Mouse (Mus musculus) layer of hippocampus, postnatal 14 days (tissue): ENCODE measurements at regions not wholly inside any gene's neighbourhood (a gene's known extent, or its start where the extent isn't known, plus 50 kb on each side); places are given as distances from the start of the nearest gene placed in this dataset.
"Not testable (repeated sequence)": the region's sequence is repeated elsewhere in the genome, so short reads cannot be mapped to it uniquely, and the experiment has no call there.

ENCODE experiments used
- DNase-seq, 2 experiments: peaks; one replicate each; pipeline ENCODE4 v3.0.0; 2021 to 2022; ENCODE audit warnings: low spot score in 2 of 2, mixed read lengths in 1 of 2

DNA sequence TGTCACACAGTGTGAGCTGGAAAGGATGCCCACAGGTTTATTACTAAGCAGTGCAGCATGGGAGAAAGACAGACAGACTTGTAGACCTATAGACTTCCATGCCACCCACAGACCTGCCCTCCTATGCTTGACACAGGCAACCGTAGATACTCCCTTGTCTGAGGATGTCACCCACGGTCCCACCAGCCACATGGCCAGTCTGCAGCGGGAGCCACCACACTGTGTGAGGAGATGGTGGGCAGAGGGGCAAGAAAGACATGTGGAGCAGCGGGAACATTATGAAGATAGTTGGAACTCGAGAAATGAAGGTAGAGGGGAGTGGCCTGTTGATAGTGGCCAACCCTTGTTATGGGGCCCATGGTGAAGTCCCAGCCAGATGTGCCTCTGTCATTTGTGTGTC lies 244.0 kb upstream of the Tusc1 start:
- DNase-seq, result no peak

DNA sequence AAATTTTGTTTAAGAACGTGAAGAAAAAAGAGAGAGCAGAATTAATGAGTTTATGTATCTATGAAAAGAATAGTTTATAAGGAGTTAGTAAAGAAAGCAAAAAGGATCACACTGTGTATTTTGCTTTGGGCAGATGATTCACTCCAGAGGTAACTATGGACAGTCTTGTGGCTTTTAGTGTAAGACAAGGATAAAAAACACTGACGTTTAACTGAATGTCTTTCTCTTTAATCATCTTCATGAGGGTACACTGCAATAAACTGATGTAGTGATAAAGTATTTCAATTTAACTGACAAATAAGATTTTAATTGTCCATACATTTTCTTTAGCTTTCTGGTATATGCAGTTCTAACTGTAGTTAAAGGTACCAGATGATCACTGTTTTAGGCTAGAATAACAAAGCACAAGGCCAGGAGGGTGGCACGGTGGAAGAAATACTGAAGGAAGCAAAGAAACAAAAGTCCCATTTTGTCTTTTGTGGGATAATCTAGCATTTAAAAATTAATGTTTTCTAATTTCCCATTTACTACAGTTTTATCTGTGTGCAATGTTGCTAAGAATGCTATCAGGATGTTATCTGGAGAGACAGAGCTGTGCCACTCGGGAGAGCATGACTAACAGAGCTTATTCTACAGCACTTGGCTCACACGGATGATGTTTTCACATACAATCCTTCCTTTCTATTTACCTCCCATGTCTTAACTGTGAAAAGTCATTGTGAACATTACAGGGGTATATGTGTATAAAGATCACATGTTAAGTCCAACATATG lies 232.4 kb upstream of the Tusc1 start:
- DNase-seq, result no peak

DNA sequence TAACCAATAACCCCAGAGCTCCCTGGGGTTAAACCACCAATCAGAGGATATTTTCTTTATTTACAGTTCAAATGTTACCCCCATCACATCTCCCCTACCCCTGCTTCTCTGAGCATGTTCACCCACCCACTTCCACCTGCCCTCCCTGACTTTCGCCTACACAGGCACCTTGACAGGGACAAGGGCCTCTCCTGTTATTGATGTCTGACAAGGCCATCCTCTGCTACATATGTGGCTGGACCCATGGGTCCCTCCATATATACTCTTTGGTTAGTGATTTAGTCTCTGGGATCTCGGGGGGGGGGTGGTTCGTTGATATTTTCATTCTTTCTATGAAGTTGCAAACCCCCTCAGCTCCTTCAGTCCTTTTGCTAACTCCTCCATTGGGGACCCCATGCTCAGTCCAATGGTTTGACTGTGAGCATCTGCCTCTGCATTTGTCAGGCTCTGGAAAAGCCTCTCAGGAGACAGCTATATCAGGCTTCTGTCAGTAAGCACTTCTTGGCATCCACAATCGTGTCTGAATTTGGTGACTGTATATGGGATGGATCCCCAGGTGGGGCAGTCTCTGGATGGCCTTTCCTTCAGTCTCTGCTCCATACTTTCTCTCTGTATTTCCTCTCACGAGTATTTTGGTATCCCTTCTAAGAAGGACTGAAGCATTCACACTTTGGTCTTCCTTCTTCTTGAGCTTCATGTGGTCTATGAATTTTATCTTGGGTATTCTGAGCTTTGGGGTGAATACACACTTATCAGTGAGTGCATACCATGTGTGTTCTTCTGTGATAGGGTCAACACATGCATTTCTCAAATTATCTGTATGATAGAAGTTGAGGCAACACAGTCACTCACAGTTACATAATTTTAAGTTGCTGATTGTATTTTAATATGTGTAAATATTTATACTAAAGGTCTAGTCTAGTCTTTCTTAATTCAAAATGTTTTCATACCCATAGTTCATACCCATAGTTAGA lies 220.8 kb upstream of the Tusc1 start:
- DNase-seq, result no peak

DNA sequence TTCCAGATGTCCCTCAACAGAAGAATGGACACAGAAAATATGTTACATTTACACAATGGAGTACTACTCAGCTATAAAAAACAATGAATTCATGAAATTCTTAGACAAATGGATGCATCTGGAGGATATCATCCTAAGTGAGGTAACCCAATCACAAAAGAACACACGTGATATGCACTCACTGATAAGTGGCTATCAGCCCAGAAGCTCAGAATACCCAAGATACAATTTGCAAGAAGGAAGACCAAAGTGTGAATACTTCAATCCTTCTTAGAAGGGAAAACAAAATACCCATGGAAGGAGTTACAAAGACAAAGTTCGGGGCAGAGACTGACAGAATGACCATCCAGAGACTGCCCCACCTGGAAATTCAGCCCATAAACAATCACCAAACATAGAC lies 219.9 kb upstream of the Tusc1 start:
- DNase-seq, result not testable (repeated sequence)

DNA sequence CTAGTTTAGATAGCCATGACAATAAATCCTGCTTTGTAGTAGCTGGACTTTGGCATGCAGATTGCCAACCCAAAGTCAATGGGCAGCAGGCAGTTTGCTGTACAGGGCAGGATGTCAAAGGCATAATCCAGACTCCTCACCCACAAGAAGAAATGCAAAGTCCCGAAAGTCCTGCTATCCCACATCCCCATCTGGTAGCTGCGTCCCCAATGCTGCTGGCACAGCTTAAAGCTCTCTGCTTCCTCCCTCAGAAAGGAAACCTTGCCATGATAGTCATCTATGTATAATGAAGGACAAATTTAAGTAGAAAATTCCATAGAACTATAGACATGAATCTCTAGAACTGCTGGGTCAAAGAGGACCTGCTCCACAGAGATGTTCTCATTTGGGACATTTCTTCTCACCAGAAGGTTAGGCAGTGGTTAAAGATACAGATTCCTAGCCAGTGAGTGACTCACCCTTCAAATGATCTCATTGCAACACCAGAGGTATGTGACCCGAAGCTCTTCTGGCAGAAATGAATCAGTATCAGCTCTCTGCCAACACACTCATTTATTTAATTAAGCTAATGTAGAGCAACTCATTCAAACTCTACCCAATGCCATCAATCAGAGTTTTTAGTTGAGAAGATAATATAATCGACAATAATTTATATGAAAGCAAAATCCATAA lies 217.3 kb upstream of the Tusc1 start:
- DNase-seq, result no peak

DNA sequence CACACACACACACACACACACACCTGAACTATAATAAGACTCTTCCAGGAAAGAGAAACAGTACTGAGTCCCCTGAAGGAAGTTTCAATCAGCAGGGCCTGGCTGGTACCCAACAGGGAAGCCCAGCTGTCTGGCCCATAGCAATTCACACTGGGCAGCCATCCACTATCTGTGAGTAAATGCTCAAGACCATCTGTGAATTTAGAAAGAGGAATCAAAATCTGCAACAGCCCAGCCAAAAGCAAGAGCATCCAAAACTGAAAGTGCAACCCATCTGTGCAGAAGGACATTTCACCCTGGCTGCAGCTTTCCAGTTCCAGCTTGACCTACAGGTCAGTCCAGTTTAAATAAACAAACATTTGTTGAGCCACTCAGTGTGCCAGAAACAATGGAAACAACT lies 215.8 kb upstream of the Tusc1 start:
- DNase-seq, result peak; percentile 65 to 84

DNA sequence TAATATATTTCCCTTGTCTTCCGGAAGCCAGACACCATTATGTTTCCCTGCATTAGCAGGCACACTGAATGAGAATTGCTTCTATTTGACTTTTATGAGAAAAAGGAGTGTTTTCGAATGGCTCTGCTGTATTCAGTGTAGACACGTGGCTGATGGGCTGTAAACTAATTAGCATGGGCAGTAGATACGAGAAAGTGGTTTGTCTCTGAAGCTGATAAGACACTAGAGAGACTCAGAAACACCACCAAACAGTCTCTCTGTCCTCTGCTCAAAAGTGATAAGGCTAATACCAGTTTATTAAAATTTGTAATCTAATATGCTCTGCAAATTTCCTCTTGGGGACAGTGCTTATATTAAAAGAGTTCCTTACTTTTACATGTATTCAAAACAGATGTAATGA lies 205.3 kb upstream of the Tusc1 start:
- no peak for DNase-seq

DNA sequence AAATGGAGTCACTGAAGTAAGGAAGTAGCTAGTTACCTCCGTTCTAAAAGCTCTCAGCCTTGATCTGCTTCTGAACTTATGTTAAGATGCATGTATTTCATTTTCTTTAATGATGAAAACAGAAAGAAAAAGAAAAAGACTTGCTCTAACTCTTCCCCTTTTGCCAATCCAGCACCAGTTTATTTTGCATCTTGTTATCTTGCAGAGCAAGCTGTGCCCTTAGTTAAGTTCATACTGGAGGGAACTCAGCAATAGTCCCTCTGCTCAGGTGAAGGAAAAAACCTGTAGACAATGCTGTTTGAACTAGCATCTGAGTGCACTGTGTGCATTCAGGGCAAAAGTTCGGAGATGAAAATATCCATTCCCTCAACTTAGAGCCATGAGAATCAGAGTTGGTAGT lies 192.1 kb upstream of the Tusc1 start:
- DNase-seq, result no peak

DNA sequence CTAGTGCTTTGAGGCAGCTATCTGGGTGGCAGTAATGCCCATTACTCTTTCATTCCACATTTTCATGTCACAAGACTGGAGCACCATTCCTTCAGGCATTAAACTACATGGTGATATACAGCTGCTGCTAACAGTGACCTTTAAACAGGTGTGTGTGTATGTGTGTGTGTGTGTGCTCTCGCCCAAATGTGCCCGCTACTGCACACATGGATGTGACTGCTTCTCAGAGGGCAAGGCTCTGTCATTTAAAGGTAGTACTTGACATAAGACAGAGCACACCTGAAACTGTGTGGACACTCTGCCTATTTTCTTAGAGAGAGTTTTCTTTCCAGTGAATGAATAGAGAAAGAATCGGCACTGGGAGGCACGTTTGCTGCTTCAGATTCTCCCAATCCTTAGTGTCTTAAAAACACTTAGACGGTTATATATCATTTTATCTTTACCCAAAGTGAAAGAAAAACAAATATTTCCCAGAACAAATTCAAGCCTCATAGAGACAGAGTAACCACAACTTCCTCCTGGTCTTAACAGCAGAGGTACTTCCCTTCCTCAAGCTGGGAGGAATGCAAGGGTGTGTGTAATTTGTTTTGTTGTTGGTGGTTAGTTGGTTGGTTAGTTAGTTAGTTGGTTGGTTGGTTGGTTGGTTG lies 185.3 kb upstream of the Tusc1 start:
- no peak for DNase-seq

DNA sequence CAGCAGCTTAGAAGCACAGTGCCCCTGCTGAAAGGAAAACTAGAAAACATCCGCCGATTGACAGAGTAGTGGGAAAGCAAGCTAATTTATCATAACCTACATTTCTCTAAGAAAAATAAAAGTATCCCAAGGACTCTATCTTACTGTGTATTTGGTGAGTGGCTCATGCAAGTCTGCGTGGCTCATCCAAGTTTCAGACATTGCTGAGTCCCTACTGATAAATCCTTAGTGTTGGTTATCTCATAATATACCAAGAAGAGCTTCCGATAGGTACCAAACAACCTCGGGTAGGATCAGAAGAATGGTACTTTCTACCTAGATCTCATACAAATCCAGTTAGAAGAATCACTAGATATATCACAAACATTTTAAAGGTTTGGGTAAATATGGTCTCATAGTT lies 183.6 kb upstream of the Tusc1 start:
- no peak for DNase-seq

DNA sequence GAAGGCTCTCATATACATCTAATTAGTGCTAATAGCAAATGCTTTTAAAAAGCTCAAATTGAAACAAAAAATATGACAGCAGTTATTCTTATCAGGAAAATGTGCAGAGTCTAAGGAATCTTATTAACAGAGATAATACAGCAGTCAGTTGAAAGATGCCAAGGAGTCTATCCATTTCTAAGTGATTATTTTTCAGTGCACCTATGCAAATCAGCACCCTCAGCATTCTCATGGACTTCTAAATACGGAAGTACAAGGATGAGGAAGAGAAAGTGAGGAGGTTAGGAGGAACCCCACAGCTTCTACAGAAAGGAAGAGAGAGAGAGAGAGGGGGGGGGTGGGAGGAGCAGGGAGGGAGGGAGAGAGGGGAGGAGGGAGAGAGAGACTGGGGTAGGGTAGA lies 175.5 kb upstream of the Tusc1 start:
- DNase-seq, result no peak

DNA sequence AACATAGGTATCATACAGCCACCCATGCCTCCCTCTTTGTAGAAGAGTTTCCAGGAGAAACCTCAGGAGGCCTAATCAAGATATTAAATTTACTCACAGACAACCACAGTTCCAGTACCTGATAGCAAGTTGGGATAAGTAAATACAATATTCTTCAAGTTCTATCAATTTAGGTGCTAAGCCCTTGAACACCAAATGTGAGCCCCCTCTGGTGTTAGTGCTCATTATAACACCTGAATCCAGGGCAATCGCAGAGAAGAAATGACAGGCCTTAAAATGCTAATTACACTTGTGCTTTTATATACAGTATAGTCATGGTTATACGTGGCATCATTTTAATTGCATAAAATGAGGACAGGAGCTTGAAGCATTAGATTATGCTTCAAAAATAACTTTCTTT lies 161.6 kb upstream of the Tusc1 start:
- no peak for DNase-seq

DNA sequence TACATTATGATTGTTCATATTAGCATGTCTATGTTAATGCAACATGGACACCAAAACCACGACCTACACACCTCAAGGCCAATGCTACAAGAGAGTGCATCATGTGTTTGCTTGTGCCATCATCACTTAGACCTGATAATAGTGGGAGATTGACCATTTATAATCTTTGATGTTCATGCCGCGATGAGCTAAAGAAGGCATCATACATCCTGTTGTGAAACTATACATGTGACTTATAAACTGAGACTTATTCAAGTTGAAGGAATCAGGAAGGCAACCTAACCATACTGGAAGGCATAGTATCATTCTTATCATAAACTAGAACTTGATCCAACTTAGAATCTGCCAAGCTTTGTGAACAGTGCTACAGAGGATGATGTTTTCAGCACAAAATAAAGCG lies 159.0 kb upstream of the Tusc1 start:
- DNase-seq, result no peak

DNA sequence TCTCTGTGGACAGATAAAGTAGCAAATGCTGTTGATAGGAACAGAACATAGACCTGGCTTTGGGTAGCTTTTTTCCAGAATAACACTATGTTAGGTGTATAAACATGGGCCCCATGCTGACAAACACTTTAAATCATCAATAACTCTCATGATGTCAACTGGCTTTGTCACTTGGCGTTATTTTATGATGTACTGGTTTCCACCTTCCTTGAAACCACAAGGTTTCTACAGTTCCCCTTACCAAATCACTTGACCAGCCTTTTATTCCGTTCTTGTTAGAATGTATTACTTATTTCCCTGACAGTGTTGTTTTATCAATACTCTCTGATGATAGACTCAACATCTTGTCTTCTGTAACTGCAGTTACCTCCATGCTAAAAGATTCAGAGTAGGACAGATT lies 158.6 kb upstream of the Tusc1 start:
- DNase-seq, result no peak

DNA sequence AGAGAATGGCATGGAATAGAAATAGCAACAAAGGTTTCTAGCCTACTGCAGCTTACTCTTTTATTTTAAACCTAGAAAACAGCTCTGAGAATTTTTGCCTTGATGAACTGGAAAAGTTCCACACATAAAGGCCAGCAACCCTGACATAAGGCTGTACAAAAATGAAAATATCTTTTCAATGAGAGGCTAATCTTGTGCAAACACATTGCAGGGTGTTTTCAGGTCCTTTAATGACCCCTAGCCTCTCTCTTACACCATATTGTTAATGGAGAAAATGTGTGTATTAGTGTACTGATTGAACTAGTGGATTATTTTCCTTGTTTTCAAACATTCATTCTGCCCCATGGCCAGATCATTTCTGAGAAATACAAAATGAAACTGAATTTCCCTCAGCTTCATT lies 158.0 kb upstream of the Tusc1 start:
- DNase-seq, result no peak

DNA sequence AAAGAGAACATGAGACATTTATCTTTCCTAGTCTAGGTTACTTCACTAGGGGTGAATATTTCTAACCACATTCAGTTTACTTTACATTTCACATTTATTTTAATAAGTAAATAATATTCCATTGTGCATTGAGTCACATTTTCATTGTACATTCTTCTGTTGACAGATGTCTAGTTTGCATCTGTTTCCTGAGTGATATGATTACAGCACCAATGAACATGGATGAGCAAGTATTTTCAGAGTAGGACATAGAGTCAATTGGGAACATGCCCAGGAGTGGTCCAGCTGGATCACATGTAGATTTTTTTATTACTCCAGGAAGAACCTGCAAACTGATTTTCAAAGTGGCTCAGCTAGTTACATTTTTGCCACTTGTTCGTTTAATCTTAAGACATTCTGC lies 153.3 kb upstream of the Tusc1 start:
- no peak for DNase-seq

DNA sequence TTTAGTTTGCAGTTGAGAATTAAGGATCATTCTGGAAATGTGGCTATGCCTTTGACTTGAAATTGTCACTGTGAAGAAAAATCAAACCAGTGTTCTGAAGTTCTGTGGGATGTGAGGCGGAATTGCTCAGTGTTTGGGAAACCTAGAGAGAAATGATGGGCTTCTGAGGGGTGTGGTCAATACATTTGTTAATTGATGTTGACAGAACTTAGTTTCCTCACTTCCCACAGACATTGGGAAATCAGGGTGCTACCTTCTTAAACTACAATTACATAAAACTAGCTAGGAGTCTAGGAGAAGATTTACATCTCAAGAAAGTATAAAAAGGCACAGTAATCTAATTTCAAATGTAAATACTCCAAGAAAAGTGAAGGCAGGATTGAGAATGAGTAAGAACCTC lies 151.1 kb upstream of the Tusc1 start:
- DNase-seq, result no peak

DNA sequence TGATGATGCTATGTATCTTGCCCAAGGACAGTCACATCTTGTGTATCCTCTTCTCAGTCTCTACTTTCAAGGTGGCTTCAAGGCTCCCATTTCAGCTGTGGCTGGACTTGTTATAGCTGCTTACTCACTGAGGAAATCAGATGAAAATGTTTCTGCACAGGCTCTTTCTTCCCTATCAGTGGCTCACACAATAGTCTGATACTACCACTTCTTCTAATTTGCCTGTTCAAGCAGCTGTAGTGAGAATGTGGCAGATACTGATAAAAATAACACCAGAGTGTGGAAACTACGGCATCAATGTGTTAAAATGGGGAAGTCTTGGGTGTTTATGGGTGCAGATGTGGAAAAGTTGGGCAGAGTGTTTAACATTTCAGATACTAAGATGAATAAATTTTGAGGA lies 145.9 kb upstream of the Tusc1 start:
- no peak for DNase-seq

DNA sequence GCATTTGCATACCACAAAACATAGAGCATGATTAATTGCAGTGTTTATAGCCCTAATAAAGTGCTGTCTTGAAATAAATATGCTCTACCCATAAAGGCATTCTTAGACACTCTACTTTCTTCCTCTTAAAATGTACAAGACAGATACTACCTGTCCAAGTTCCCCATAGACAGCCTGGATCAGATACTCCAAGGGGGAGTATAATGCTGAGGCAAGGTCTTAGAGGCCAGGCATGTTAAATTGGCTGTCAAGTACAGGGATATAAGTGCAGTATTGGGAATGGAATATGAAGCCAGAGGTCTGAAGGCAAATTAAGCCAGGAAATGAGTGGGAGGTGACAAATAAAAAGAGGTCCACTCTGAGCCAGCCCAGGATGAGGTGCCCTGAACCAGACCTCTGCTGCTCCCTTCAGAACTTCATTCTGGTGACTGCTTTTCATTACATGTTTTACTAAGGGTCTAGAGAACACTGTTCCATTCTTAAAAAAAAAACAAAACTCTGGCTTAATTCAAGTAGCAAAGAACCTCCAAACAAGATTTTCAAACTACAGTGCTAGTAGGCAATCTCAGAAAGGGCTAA lies 142.0 kb upstream of the Tusc1 start:
- DNase-seq, result no peak

DNA sequence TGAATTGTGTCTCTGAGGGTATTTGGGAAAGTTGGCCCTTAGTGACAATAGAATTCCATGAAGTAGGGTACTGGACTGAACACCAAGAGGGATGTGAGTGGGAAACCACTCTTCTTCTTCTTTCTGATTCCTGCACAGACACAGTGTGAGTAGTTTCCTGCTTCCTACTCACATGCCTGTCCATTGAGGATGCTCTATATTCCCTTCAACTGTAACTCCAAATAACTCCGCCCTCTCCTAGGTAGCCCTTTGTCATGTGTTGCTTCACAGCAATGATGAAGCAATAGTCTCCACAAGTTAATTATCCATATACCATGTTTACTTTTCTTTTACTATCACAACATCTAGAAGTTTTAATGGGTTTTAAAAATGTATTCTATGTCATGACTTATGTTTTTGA lies 132.7 kb upstream of the Tusc1 start:
- no peak for DNase-seq

DNA sequence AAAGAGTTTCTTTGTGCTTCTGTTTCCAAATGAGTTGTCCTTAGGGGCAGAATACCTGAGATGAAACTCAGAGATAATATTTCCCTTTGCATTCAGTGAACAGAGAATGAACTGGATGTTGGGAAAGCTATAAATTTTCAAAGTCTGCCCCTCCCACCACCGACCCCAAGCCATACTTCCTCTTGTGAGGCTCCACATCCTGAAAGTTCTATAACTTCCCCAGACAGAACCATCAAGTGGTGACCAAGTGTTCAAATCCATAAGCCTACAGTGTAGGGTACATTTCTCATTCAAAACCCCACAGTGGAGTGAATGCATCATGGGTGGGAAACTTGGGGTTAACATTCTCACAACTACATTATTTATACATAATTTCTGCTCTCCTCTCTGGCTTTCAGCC lies 132.1 kb upstream of the Tusc1 start:
- no peak for DNase-seq
